ENCODE assay signal across 8 mouse cellular contexts in the genomic region with DNA sequence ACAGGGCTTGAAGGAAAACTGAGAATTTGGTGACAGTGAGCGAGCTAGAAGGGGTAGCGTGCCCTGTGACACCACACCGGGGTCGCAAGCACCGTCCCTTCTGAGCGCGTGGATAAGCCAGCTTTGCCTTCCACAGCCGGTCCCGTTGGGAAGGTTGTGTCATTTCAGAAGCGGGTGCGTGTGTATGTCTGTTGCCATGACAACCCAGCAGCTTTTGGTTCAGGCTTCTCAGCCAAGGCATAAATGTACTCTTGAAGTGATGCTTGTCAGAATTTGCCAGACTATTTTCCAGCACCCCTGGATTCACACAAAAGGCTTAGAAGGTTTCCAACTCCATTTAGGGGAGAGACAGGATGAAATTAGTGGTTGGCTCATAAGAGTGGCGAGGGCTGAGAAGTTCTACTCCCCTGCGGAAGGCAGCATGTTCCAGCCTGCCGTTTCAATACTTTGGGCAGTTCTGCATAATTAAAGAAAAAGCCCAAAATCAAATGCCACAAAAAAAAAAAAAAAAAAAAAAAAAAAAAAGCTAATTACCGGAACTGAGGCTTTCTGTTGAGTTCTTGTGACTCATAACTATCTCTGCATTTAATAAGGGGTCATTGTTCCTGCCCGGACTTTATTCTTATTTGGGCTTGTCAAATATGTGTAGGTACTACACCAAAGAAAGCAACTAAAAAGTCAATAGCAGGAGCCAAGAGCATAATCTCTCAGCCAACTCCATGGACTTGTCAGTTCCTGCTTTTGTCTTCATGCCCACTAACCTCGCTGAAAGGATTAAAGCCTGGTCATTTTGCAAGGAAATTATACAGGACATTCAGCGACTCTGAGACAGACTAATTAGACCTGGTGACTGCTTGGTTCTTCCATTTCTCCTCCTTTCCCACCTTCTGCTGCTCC.
A peak's percentile ranks its signal among the peaks of the same experiment; 100 is the strongest.
DNase-seq lines count a peak whose midpoint lies in the region; ATAC-seq lines count a peak whose summit lies in the region.

No protein-coding gene starts in this region.

- H3K36me3 ChIP-seq in embryonic facial prominence, embryonic 13.5 days = no peaks in the 10 kb centered on the region
- no peaks in the 10 kb centered on the region for H3K36me3 ChIP-seq in intestine, embryonic 16.5 days (ENCODE audit: control insufficient read depth, insufficient read depth, low read length)

- intact Hi-C loops in left cerebral cortex, postnatal 25 days (cut with DNase I) = loop anchor here (2.0 to 5.0 kb wide), 2 partner anchors 55 to 96 kb away; no protein-coding TSS in a partner anchor

- no peaks in the 10 kb centered on the region for H3K27me3 ChIP-seq in embryonic facial prominence, embryonic 13.5 days
- no peaks in the 10 kb centered on the region for H3K27me3 ChIP-seq in intestine, embryonic 16.5 days (replicated peaks; ENCODE audit: control insufficient read depth, insufficient read depth, low read length)

- 57% methylated on average over 18 of the region's 18 CpGs for WGBS in embryonic facial prominence, embryonic 13.5 days
- 59% methylated on average over 18 of the region's 18 CpGs for WGBS in intestine, embryonic 16.5 days

- H3K4me1 ChIP-seq in embryonic facial prominence, embryonic 13.5 days = peaks cover 12% of the 10 kb centered on the region; the same call in 1 of the 2 replicates
- 0 out of 2 replicates have a peak, but pooled peaks cover 5% of the 10 kb centered on the region for H3K4me1 ChIP-seq in intestine, embryonic 16.5 days (ENCODE audit: control insufficient read depth, insufficient read depth, low read length)

- peak overlapping the region; percentile 22; the same call in 1 of the 2 replicates for H3K4me2 ChIP-seq in embryonic facial prominence, embryonic 13.5 days
- no peak overlapping the region for H3K4me2 ChIP-seq in intestine, embryonic 16.5 days (ENCODE audit: low read depth, low read length)

- no peak for ATAC-seq in embryonic facial prominence, embryonic 13.5 days (ENCODE audit: insufficient number of reproducible peaks, insufficient read depth, low FRiP score, low TSS enrichment, low read depth)
- no peak for ATAC-seq in intestine, embryonic 16.5 days

- H3K27ac ChIP-seq in embryonic facial prominence, embryonic 13.5 days = no peak overlapping the region
- H3K27ac ChIP-seq in intestine, embryonic 16.5 days (ENCODE audit: low read length) = no peak overlapping the region

- H3K9ac ChIP-seq in embryonic facial prominence, embryonic 13.5 days = no peak overlapping the region
- no peak overlapping the region for H3K9ac ChIP-seq in intestine, embryonic 16.5 days (ENCODE audit: low read depth, low read length)

- peak; percentile 25 for DNase-seq in adrenal gland, postnatal 14 days
- no peak for DNase-seq in adrenal gland, postnatal 4 days (ENCODE audit: low spot score in 2 of 2)
- peak; percentile 41 for DNase-seq in heart, postnatal 4 days
- DNase-seq in left cerebral cortex, postnatal 25 days (ENCODE audit: low spot score in 2 of 2) = peak; percentile 82 to 94
- peak; percentile 68 for DNase-seq in retina, embryonic 14.5 days (ENCODE audit: low spot score)
- no peak for DNase-seq in adrenal gland, postnatal 36 days

- H3K9me3 ChIP-seq in embryonic facial prominence, embryonic 13.5 days = no peaks in the 10 kb centered on the region
- no peaks in the 10 kb centered on the region for H3K9me3 ChIP-seq in intestine, embryonic 16.5 days (ENCODE audit: control insufficient read depth, low read length)

- no peak overlapping the region for H3K4me3 ChIP-seq in embryonic facial prominence, embryonic 13.5 days
- no peak overlapping the region for H3K4me3 ChIP-seq in intestine, embryonic 16.5 days (ENCODE audit: low read length)

Comparison
In these comparisons a context has a peak if more than half of its experiments do, and no peak if none do; other contexts are left out.
1. DNase-seq: peak in adrenal gland, postnatal 14 days (single experiment), heart, postnatal 4 days (single experiment), left cerebral cortex, postnatal 25 days (2 of 2) and retina, embryonic 14.5 days (single experiment); none in adrenal gland, postnatal 4 days (0 of 2) and adrenal gland, postnatal 36 days (0 of 2).